In genomic region chr10:19850544-19850997, GRCm38 (mm10) we compare ENCODE assay signal across 7 mouse cellular contexts. TPM values are rescaled to one million over a fixed set of nuclear protein-coding genes. Genes with fewer than 3 reads are reported as not detected.
DNase-seq lines count a peak whose midpoint lies in the region; ATAC-seq lines count a peak whose summit lies in the region.

No protein-coding gene starts in this region.

- peak overlapping the region; percentile 98 for H3K4me2 ChIP-seq in midbrain, embryonic 13.5 days (replicated peaks)

- peak overlapping the region; percentile 66 for H3K9ac ChIP-seq in midbrain, embryonic 13.5 days (replicated peaks)

- under 1% methylated on average over 36 of the region's 36 CpGs for WGBS in midbrain, embryonic 13.5 days

- peak overlapping the region; percentile 62 for H3K4me3 ChIP-seq in midbrain, embryonic 13.5 days (replicated peaks)

- peak; percentile 74 for ATAC-seq in midbrain, embryonic 13.5 days

- no peak overlapping the region for H3K27ac ChIP-seq in midbrain, embryonic 13.5 days

- peaks cover 78% of the 10 kb centered on the region for H3K27me3 ChIP-seq in midbrain, embryonic 13.5 days

- DNase-seq in right cerebral cortex, postnatal 25 days: peak; percentile 10
- DNase-seq in right cerebral cortex, adult 2 months (ENCODE audit: low spot score in 2 of 2): no peak
- DNase-seq in cerebellum, postnatal 10 days: peak; percentile 52 to 54
- peak; percentile 44 for DNase-seq in forelimb bud, embryonic 11.5 days (ENCODE audit: low read depth, low spot score)
- DNase-seq in kidney, postnatal 4 days: peak; percentile 23 to 54
- no peak for DNase-seq in left cerebral cortex, adult 9 months (ENCODE audit: low spot score in 2 of 2)

- no peaks in the 10 kb centered on the region for H3K36me3 ChIP-seq in midbrain, embryonic 13.5 days

- H3K4me1 ChIP-seq in midbrain, embryonic 13.5 days (replicated peaks): peaks cover 32% of the 10 kb centered on the region

- H3K9me3 ChIP-seq in midbrain, embryonic 13.5 days: no peaks in the 10 kb centered on the region

RNA-seq across cellular contexts. Expression of gene Slc35d3, which starts 0.7 kb away (rescaled TPM):
- 1.3 and 2.5 TPM in 2 replicates for polyA plus RNA-seq in midbrain, embryonic 13.5 days (2015; fragmentation: Nextera tagmentation; extraction: Ambion mirVana)

RNA-seq across cellular contexts. Expression of gene Pex7, which starts 56.9 kb away (rescaled TPM):
- polyA plus RNA-seq in midbrain, embryonic 13.5 days (2015; fragmentation: Nextera tagmentation; extraction: Ambion mirVana): 24.8 and 26.4 TPM in 2 replicates

Comparison
In these comparisons a context has a peak if more than half of its experiments do, and no peak if none do; other contexts are left out.
1. DNase-seq: peak in right cerebral cortex, postnatal 25 days (single experiment), cerebellum, postnatal 10 days (2 of 2), forelimb bud, embryonic 11.5 days (single experiment) and kidney, postnatal 4 days (2 of 2); none in right cerebral cortex, adult 2 months (0 of 2) and left cerebral cortex, adult 9 months (0 of 2).